Mouse (Mus musculus): Measurements from ENCODE around the gene Slc6a20a. TPM values are rescaled to one million over a fixed set of nuclear protein-coding genes. Genes with fewer than 3 reads are reported as not detected.

The Slc6a20a gene
- 0.09 TPM in 1 of 2 replicates, not detected in the other for polyA plus RNA-seq (2016; fragmentation: Nextera tagmentation; extraction: Ambion mirVana)

- Histone ChIP-seq H3K27ac (ENCODE audit: poor library complexity, severe bottlenecking) (no peak within 1 kb of the TSS), H3K4me3 (peak within 1 kb of the TSS; percentile 42), H3K4me2 (peak within 1 kb of the TSS; percentile 75), H3K9me3 (replicated peaks) (no peaks in the 10 kb centered on the region), H3K9ac (peak within 1 kb of the TSS; percentile 40), H3K27me3 (replicated peaks) (peaks cover 86% of the 10 kb centered on the region), H3K36me3 (no peaks in the 10 kb centered on the region), H3K4me1 (replicated peaks) (peaks cover 8% of the 10 kb centered on the region)
- WGBS: 1% methylated on average over 73 of the region's 73 CpGs
- peak; percentile 33; the same call in 1 of the 2 replicates for ATAC-seq (ENCODE audit: insufficient number of reproducible peaks, low FRiP score)
These were observed at the start of gene Slc6a20a, which contains the start of gene Ccr9 for GRCm38 (mm10) chr9:123678327-123679105. TSS of gene Slc6a20a (minus strand) at chr9:123678885. TSS of gene Ccr9 (plus strand) at chr9:123678439.

DNA sequence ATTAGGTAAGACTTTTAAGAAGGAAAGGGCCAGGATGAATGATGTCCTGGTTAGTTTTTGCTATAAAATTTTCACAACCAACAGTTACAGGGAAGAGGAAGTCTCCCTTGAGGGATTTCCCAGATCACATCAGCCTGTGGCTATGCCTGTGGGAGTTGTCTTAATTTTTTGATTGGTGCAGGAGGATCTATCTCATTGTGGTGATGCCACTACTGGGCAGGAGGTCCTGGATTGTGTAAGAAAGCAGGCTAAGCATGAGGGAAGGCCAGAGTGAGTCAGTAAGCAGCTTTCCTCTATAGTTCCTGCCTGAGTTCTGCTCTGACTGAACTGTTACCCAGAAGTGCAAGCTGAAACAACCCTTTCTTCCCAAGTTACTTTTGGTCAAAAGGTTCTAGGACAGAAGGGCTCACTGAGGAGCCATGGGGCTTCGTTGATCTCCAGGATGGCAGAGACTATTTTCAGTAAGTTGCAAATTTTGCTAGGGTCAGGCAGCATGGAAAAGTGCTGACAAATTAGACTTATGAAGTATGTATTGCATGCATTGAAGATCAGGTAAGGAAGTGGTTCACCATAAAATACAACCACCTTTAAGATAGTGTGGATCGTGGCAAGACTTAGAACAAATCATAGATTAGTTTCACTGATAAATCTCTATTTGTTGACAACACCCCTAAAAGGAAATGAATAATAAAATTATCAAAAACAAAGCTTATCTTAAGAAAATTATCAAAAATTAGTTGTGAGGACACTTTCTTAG, 44.2 kb upstream of the Slc6a20a start:
- no peak overlapping the region for H3K9ac ChIP-seq
- H3K4me3 ChIP-seq: no peak overlapping the region
- no peak for ATAC-seq (ENCODE audit: insufficient number of reproducible peaks, low FRiP score)
- H3K27me3 ChIP-seq (replicated peaks): peaks cover 3% of the 10 kb centered on the region; the same call in 1 of the 2 replicates
- H3K36me3 ChIP-seq: no peaks in the 10 kb centered on the region
- no peak overlapping the region for H3K27ac ChIP-seq (ENCODE audit: poor library complexity, severe bottlenecking)
- 68% methylated on average over 2 of the region's 2 CpGs for WGBS
- no peaks in the 10 kb centered on the region for H3K9me3 ChIP-seq (replicated peaks)
- no peaks in the 10 kb centered on the region for H3K4me1 ChIP-seq (replicated peaks)
- H3K4me2 ChIP-seq: no peak overlapping the region

DNA sequence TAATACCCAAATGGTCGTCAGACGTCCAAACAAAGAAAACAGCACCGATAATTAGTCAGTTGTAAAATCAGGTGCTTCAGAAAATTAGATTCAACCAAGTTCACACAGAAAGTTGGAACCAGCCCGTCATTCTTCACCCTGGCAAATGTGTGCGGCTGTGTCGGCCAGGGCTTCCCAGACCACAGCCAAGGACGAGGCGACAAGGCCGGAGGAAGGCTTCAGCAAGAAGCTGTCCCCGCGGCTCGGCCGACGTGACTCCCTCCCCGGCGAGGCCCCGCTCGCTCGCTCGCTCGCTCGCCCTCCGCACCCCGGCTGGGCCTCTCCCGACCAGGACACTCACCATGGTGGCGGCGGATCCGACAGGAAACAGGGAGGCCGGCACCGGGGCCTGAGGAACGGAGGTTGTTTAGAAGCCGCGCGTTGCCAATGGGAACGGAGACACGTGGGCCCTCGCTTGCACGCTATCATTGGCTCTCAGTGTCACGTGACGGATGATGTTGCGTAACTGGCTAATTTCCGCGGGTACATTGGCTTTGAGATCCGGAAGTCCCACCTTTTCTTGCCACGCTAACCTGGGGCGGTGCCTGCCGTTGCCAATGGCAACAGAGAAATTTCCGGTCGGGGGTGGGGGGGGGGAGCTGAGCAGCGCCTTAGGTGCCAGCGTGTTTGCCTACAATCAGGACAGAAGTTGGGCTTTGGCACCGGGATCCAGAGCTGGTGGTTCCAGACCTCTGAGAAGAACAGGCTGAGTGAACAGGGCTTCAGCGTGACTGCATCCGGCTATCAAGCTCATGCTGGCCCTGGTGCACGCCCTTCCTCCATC, 38.7 kb upstream of the Slc6a20a start, which contains the start of gene Lztfl1:
Gene Lztfl1, minus strand, starts transcription at position 512 of the 823 bp plus-strand sequence.
- WGBS: under 1% methylated on average over 55 of the region's 55 CpGs
- peak within 1 kb of the TSS; percentile 75 for H3K4me2 ChIP-seq

DNA sequence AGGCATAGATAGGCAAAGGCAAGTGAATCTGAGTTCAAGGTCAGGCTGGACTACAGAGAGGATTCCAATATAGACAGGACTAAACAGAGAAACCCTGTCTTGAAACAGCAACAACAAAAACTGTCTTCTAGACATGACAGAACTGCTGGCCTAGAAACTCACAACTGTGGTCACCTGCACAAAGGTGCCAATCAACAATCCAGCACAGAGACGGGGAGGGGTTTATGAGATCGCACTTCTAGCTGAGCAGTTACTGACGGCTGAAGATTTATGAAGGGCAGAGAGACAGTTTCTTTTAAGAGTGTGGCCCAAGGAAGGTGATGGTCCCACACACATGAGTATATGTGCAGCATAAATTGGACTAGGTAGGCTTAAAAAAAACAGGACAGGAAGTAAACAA, 37.6 kb upstream of the Slc6a20a start:
- H3K36me3 ChIP-seq: peaks cover 3% of the 10 kb centered on the region; the same call in 1 of the 2 replicates
- peak overlapping the region; percentile 13; the same call in 1 of the 2 replicates for H3K4me3 ChIP-seq
- H3K4me1 ChIP-seq (replicated peaks): peaks cover 6% of the 10 kb centered on the region
- H3K27ac ChIP-seq (ENCODE audit: poor library complexity, severe bottlenecking): no peak overlapping the region
- H3K4me2 ChIP-seq: peak overlapping the region; percentile 48
- ATAC-seq (ENCODE audit: insufficient number of reproducible peaks, low FRiP score): no peak
- H3K9ac ChIP-seq: peak overlapping the region; percentile 54
- no peaks in the 10 kb centered on the region for H3K9me3 ChIP-seq (replicated peaks)
- 57% methylated on average over 3 of the region's 3 CpGs for WGBS
- peaks cover 3% of the 10 kb centered on the region; the same call in 1 of the 2 replicates for H3K27me3 ChIP-seq (replicated peaks)

More for the DNA sequence above, 38.7 kb upstream of the Slc6a20a start, which contains the start of gene Lztfl1:
- Histone ChIP-seq H3K9ac (peak within 1 kb of the TSS; percentile 84), H3K27me3 (replicated peaks) (peaks cover 3% of the 10 kb centered on the region; the same call in 1 of the 2 replicates), H3K9me3 (replicated peaks) (no peaks in the 10 kb centered on the region), H3K27ac (ENCODE audit: poor library complexity, severe bottlenecking) (peak within 1 kb of the TSS; percentile 56), H3K4me1 (replicated peaks) (peaks cover 6% of the 10 kb centered on the region), H3K36me3 (no peaks in the 10 kb centered on the region), H3K4me3 (peak within 1 kb of the TSS; percentile 74)
- peak; percentile 100 for ATAC-seq (ENCODE audit: insufficient number of reproducible peaks, low FRiP score)

DNA sequence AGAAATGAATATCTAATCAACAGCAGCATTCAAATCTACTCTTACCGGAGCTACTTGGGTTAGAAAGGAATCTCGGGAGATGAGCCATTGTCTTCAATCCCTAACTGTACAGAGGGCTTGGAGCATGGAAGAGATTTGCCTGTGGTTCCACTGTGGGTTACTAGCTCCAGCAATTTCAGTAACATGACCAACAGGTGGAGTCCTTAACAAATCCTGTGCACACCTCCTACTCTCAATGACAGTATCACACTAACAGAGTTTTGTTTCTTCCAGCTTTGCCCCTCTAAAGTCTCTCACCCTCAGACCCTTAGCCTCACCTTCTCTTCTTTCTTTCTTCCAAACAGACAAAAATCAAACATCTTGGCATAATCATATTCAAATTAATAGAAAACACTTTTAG, 34.4 kb upstream of the Slc6a20a start:
- no peak overlapping the region for H3K4me2 ChIP-seq
- H3K27me3 ChIP-seq (replicated peaks): no peaks in the 10 kb centered on the region
- H3K9ac ChIP-seq: no peak overlapping the region
- H3K36me3 ChIP-seq: peaks cover 17% of the 10 kb centered on the region
- no peak overlapping the region for H3K27ac ChIP-seq (ENCODE audit: poor library complexity, severe bottlenecking)
- no peak for ATAC-seq (ENCODE audit: insufficient number of reproducible peaks, low FRiP score)
- WGBS: 79% methylated on average over 2 of the region's 2 CpGs
- peaks cover 6% of the 10 kb centered on the region for H3K4me1 ChIP-seq (replicated peaks)
- no peak overlapping the region for H3K4me3 ChIP-seq
- no peaks in the 10 kb centered on the region for H3K9me3 ChIP-seq (replicated peaks)

DNA sequence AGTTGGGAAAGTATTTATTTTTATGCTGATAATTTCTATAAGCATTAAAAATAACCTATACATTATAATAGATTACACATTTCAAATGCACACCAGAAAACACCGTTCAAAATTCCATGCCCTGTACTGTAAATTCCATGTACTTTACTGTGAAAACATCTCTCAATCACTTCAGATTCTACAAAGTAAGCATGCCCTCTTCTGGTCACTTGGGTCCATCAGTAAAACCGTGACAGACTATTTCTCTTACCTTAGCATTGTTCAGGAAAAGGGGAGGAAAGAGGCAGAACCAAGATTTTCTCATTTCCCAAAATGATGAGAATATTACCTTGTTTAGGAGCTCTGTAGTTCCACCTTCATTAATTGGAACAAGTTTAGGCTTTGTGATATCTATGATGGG, 30.5 kb upstream of the Slc6a20a start:
- H3K27ac ChIP-seq (ENCODE audit: poor library complexity, severe bottlenecking): no peak overlapping the region
- no peak for ATAC-seq (ENCODE audit: insufficient number of reproducible peaks, low FRiP score)
- no peaks in the 10 kb centered on the region for H3K27me3 ChIP-seq (replicated peaks)
- H3K36me3 ChIP-seq: peaks cover 31% of the 10 kb centered on the region
- no peak overlapping the region for H3K4me2 ChIP-seq
- H3K4me1 ChIP-seq (replicated peaks): no peaks in the 10 kb centered on the region
- WGBS: 40% methylated on average over 2 of the region's 2 CpGs
- H3K9ac ChIP-seq: no peak overlapping the region
- H3K9me3 ChIP-seq (replicated peaks): no peaks in the 10 kb centered on the region
- H3K4me3 ChIP-seq: no peak overlapping the region

DNA sequence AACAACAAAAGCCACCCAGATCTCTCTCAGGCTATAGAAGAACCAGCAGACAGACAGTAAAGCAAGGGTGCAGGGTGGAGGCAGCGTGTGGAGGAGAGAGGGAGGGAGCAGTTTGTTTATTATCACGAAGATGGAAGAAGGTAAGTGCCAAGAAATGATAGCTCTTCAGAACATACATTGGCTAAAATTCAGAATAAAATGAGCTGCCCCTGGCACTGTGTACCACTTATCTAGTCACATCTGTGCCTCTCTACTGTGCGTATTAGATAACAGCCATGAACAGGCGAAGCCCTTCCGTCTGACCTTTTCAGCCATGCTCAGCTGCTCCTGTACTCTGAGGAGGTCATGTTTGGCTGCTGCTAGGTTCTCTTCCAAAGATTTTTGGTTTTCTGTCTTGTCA, 23.1 kb upstream of the Slc6a20a start:
- Histone ChIP-seq H3K9me3 (replicated peaks) (no peaks in the 10 kb centered on the region), H3K27ac (ENCODE audit: poor library complexity, severe bottlenecking) (no peak overlapping the region), H3K4me2 (no peak overlapping the region), H3K4me1 (replicated peaks) (no peaks in the 10 kb centered on the region), H3K27me3 (replicated peaks) (no peaks in the 10 kb centered on the region), H3K36me3 (peaks cover 38% of the 10 kb centered on the region), H3K4me3 (no peak overlapping the region), H3K9ac (no peak overlapping the region)
- WGBS: 86% methylated on average over 5 of the region's 5 CpGs
- ATAC-seq (ENCODE audit: insufficient number of reproducible peaks, low FRiP score): no peak

DNA sequence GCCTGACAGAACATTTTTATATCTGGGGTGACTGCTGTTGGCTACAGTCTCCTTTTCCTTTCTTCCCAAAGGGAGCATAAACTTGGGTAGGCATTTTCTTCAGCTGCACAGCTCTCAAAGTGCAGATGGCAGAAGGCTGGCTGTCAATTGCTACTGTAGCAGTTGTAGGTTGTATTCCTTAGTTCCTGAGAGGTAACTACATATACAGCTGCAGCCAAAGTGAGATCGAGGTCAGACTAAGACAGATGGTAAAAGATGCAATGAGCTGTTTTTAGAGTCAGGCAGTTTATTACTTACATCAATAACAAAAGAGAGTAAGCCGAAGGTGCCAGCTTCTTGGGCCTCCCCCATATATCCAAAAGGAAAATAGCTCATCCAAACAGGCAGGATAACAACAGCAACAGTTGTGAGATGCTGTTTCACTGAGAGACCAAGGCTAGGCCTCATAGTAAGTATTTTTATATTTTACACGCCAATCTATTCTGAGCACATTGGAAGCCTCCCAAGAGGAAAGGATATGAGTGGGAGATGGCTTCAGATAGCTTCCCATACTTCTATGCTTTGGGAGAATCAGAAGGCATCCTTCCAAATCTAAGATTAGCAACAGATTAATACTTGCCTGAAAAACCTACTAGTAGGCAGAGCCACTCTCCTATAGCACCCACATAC, 17.1 kb upstream of the Slc6a20a start:
- H3K27ac ChIP-seq (ENCODE audit: poor library complexity, severe bottlenecking): no peak overlapping the region
- no peak overlapping the region for H3K4me2 ChIP-seq
- no peaks in the 10 kb centered on the region for H3K9me3 ChIP-seq (replicated peaks)
- WGBS: 95% methylated on average over 3 of the region's 3 CpGs
- no peak overlapping the region for H3K4me3 ChIP-seq
- H3K27me3 ChIP-seq (replicated peaks): no peaks in the 10 kb centered on the region
- H3K9ac ChIP-seq: no peak overlapping the region
- ATAC-seq (ENCODE audit: insufficient number of reproducible peaks, low FRiP score): no peak
- peaks cover 27% of the 10 kb centered on the region for H3K36me3 ChIP-seq
- no peaks in the 10 kb centered on the region for H3K4me1 ChIP-seq (replicated peaks)

DNA sequence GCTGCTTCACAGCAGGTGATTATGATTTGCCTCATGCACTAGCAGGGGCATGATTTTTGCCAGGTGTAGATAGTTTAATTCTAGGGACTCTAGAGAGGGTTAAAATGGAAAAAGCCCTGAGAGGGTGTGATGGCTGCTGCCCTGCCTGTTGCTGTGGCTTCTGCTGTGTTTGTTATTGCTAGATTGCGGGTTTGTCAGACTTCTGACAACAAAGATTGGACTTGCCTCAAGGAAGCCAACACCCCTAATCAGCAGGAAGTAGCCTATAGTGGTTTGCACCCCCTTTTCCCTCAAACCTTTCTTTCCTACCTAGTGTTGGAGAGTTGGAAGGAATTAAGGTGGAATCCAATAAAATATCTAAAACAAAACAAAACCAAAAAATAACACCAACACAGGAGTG, 9.5 kb upstream of the Slc6a20a start:
- WGBS: 46% methylated on average over 1 of the region's 1 CpGs
- Histone ChIP-seq H3K9me3 (replicated peaks) (no peaks in the 10 kb centered on the region), H3K9ac (no peak overlapping the region), H3K4me2 (no peak overlapping the region), H3K27me3 (replicated peaks) (peaks cover 7% of the 10 kb centered on the region; the same call in 1 of the 2 replicates), H3K4me1 (replicated peaks) (no peaks in the 10 kb centered on the region), H3K27ac (ENCODE audit: poor library complexity, severe bottlenecking) (no peak overlapping the region), H3K36me3 (peaks cover 12% of the 10 kb centered on the region), H3K4me3 (no peak overlapping the region)
- ATAC-seq (ENCODE audit: insufficient number of reproducible peaks, low FRiP score): no peak

GRCm38 (mm10) chr9:123686206-123686605, 7.5 kb upstream of the Slc6a20a start:
- no peaks in the 10 kb centered on the region for H3K36me3 ChIP-seq
- H3K4me3 ChIP-seq: no peak overlapping the region
- no peak overlapping the region for H3K4me2 ChIP-seq
- 81% methylated on average over 5 of the region's 5 CpGs for WGBS
- no peak overlapping the region for H3K27ac ChIP-seq (ENCODE audit: poor library complexity, severe bottlenecking)
- H3K9me3 ChIP-seq (replicated peaks): no peaks in the 10 kb centered on the region
- no peaks in the 10 kb centered on the region for H3K4me1 ChIP-seq (replicated peaks)
- peaks cover 23% of the 10 kb centered on the region for H3K27me3 ChIP-seq (replicated peaks)
- H3K9ac ChIP-seq: no peak overlapping the region
- ATAC-seq (ENCODE audit: insufficient number of reproducible peaks, low FRiP score): no peak
